Mouse (Mus musculus) ES-E14 (cell line): Measurements from ENCODE around the gene Cfap20.

Experiments used
- MAFK ChIP-seq: IDR thresholded peaks from 2 replicates; pipeline ENCODE4 v1.6.1; 2014; ENCODE audit warnings: mild to moderate bottlenecking, low read depth, low read length, inconsistent platforms; ENCODE audit not compliant: insufficient read depth
- ZC3H11A ChIP-seq: IDR thresholded peaks from 2 replicates; pipeline ENCODE4 v1.6.1; 2012; ENCODE audit warnings: low read depth, mild to moderate bottlenecking, inconsistent platforms, low read length, borderline replicate concordance
- ZNF384 ChIP-seq: IDR thresholded peaks from 2 replicates; pipeline ENCODE4 v1.6.1; 2012; ENCODE audit warnings: low read depth, low read length, inconsistent platforms

- TF ChIP-seq MAFK (no peak), ZNF384 (no peak), ZC3H11A (no peak)
These were observed 61.2 kb downstream of the Cfap20 start for GRCm38 (mm10) chr8:95373389-95374002.
